ENCODE assay signal across 14 mouse cellular contexts in the genomic region with DNA sequence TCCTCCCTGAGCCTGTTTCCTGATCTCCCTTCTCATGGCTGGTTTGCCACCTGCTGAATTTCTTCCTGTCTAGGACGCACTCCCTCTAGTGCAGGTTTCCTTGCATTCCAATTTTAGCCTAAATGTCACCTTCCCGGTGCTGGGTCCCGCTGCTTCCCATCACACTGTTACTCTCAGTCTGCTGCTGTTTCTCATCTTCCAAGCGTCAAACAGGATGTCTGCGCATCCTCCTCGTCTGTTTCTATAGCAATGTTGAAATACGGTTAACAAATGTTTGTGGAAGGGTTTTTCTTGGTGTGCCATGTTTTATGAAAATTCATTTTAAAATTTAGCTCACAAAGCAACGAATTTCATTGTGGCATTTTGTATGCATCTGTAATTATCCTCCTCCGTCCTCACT.
"Had no signal": no experiment of that assay in that cellular context is flagged by ENCODE, and none has a peak within 500 bp of the region (broad histone marks: within the 10 kb centered on the region; RNA-seq: fewer than 3 reads in every experiment).

No protein-coding gene starts in this region.

- ATAC-seq: intestine, embryonic 16.5 days had no signal

- DNase-seq: kidney, adult 18-20 months; kidney, adult 9 months; kidney, postnatal 14 days; kidney, postnatal 4 days; liver, embryonic 13.5 days; lung, adult 2 months; lung, postnatal 14 days; lung, postnatal 4 days; midbrain, embryonic 14.5 days; right cerebral cortex, postnatal 14 days; thymus, adult 2 months; thymus, postnatal 14 days; thymus, postnatal 4 days had no signal
